Mouse (Mus musculus) right cerebral cortex, adult 2 months (tissue): ENCODE results near the gene Olfr297.

Source experiments
- DNase-seq, 2 experiments: peaks; one replicate each; pipeline ENCODE4 v3.0.0; 2021 to 2022; ENCODE audit warnings: low spot score in 2 of 2

Olfr297 gene

GRCm38 (mm10) chr7:86519668-86520067 is at the start of gene Olfr297:
Gene Olfr297 (plus strand): TSS chr7:86519968.
- no peak for DNase-seq

- DNase-seq = no peak
These were observed 27.4 kb upstream of the Olfr297 start, which contains the start of gene Olfr298 for GRCm38 (mm10) chr7:86492384-86492783. Gene Olfr298 (minus strand): TSS chr7:86492484.
